Mouse (Mus musculus) limb, embryonic 14.5 days (tissue): ENCODE results near the gene Tollip. TPM values are rescaled to one million over a fixed set of nuclear protein-coding genes. Genes with fewer than 3 reads are reported as not detected.

ENCODE experiments used
- ATAC-seq: fragments of 200-750 bp; cut with Nextera tagmentation; 2 replicates; pipeline ENCODE4 v1.8.0; 2017; ENCODE audit warnings: low read depth, moderate number of reproducible peaks, moderate TSS enrichment; ENCODE audit not compliant: low FRiP score
- DNase-seq: peaks from one replicate; pipeline ENCODE4 v3.0.0-alpha.2; 2015; ENCODE audit warnings: low spot score
- H3K27ac ChIP-seq: fragments of 300-500 bp; sonication (generic); replicated peaks from 2 replicates; pipeline ENCODE4 v1.5.1; 2014; ENCODE audit warnings: low read depth, mild to moderate bottlenecking, low read length, moderate library complexity, mixed read lengths
- H3K27me3 ChIP-seq: fragments of 300-500 bp; sonication (generic); 2 replicates; pipeline ENCODE4 v1.6.1; 2014; ENCODE audit warnings: low read length, mixed read lengths; ENCODE audit not compliant: control insufficient read depth, insufficient read depth
- H3K36me3 ChIP-seq: fragments of 300-500 bp; sonication (generic); 2 replicates; pipeline ENCODE4 v1.6.1; 2014; ENCODE audit warnings: mild to moderate bottlenecking, low read length, moderate library complexity, mixed read lengths; ENCODE audit not compliant: control insufficient read depth, insufficient read depth
- H3K4me1 ChIP-seq: fragments of 300-500 bp; sonication (generic); 2 replicates; pipeline ENCODE4 v1.6.1; 2014; ENCODE audit warnings: antibody characterized with exemption, low read length, mixed read lengths; ENCODE audit not compliant: control insufficient read depth, insufficient read depth
- H3K4me2 ChIP-seq: fragments of 300-500 bp; sonication (generic); replicated peaks from 2 replicates; pipeline ENCODE4 v1.6.1; 2014; ENCODE audit warnings: low read depth, mild to moderate bottlenecking, low read length, moderate library complexity; ENCODE audit not compliant: severe bottlenecking
- H3K4me3 ChIP-seq: fragments of 300-500 bp; sonication (generic); replicated peaks from 2 replicates; pipeline ENCODE4 v1.5.1; 2014; ENCODE audit warnings: low read length
- H3K9ac ChIP-seq: fragments of 300-500 bp; sonication (generic); 2 replicates; pipeline ENCODE4 v1.6.1; 2014; ENCODE audit warnings: mild to moderate bottlenecking, low read depth, low read length, moderate library complexity; ENCODE audit not compliant: severe bottlenecking
- H3K9me3 ChIP-seq: fragments of 300-500 bp; sonication (generic); 2 replicates; pipeline ENCODE4 v1.6.1; 2016; ENCODE audit warnings: low read length; ENCODE audit not compliant: control insufficient read depth
- POLR2A ChIP-seq: fragments of 200-500 bp; IDR thresholded peaks from 2 replicates; pipeline ENCODE4 v1.8.0; 2012; ENCODE audit warnings: inconsistent platforms, mild to moderate bottlenecking, moderate library complexity, borderline replicate concordance; ENCODE audit not compliant: insufficient read depth, insufficient read length; ENCODE audit errors: extremely low read depth
- WGBS: fragments of 180-500 bp; shearing (Covaris S2); extraction: QIAGEN DNeasy Blood & Tissue Kit; methylation state at CpG from one replicate; pipeline ENCODE4 v1.1.7; 2014; 5-methylcytosine and 5-hydroxymethylcytosine counted together
- polyA plus RNA-seq, 2 experiments: library from polyadenylated mRNA; depleted of rRNA in 1 of 2; stranded (reverse) in 1 of 2; unstranded in 1 of 2; fragments of >200 nt; fragmentation: Nextera tagmentation in 1 of 2; extraction: Ambion mirVana in 1 of 2; gene quantifications; 2 replicates each; pipeline versions ENCODE4 v1.2.1 to v1.2.3; 2012 to 2014

The Tollip gene
- polyA plus RNA-seq, 2 experiments: 41.3 to 46.0 TPM

- no peak for TF ChIP-seq POLR2A
- no peak overlapping the region for H3K4me3 ChIP-seq
- no peaks in the 10 kb centered on the region for H3K27me3 ChIP-seq
- DNase-seq (no peak), ATAC-seq (no peak)
- H3K36me3 ChIP-seq: peaks cover 62% of the 10 kb centered on the region
- H3K27ac ChIP-seq: no peak overlapping the region
- 94% methylated on average over 2 of the region's 2 CpGs for WGBS
- no peak overlapping the region for H3K4me2 ChIP-seq
- H3K9me3 ChIP-seq: no peaks in the 10 kb centered on the region
- no peak overlapping the region for H3K9ac ChIP-seq
- H3K4me1 ChIP-seq: no peaks in the 10 kb centered on the region
Observed at GRCm38 (mm10) chr7:141878813-141879212, 39.5 kb downstream of the Tollip start.

GRCm38 (mm10) chr7:141874891-141875290 lies 43.4 kb downstream of the Tollip start:
- WGBS: 84% methylated on average over 5 of the region's 5 CpGs
- Histone ChIP-seq H3K9ac (no peak overlapping the region), H3K27me3 (no peaks in the 10 kb centered on the region), H3K4me1 (no peaks in the 10 kb centered on the region), H3K9me3 (no peaks in the 10 kb centered on the region), H3K27ac (no peak overlapping the region), H3K4me2 (no peak overlapping the region), H3K4me3 (no peak overlapping the region), H3K36me3 (peaks cover 39% of the 10 kb centered on the region)
- DNase-seq: no peak
- TF ChIP-seq POLR2A: no peak
- ATAC-seq: no peak

GRCm38 (mm10) chr7:141870553-141870952 lies 47.8 kb downstream of the Tollip start:
- DNase-seq (no peak), ATAC-seq (no peak)
- no peak for TF ChIP-seq POLR2A
- Histone ChIP-seq H3K4me2 (no peak overlapping the region), H3K27me3 (no peaks in the 10 kb centered on the region), H3K27ac (no peak overlapping the region), H3K4me1 (no peaks in the 10 kb centered on the region), H3K4me3 (no peak overlapping the region), H3K36me3 (peaks cover 24% of the 10 kb centered on the region), H3K9ac (no peak overlapping the region), H3K9me3 (no peaks in the 10 kb centered on the region)
- WGBS: 63% methylated on average over 5 of the region's 5 CpGs

- ATAC-seq: no peak
- no peaks in the 10 kb centered on the region for H3K4me1 ChIP-seq
- TF ChIP-seq POLR2A: no peak
- H3K4me3 ChIP-seq: no peak overlapping the region
- 68% methylated on average over 5 of the region's 5 CpGs for WGBS
- peaks cover 16% of the 10 kb centered on the region for H3K36me3 ChIP-seq
- DNase-seq: no peak
- no peak overlapping the region for H3K4me2 ChIP-seq
- H3K27ac ChIP-seq: no peak overlapping the region
- H3K9me3 ChIP-seq: no peaks in the 10 kb centered on the region
- H3K9ac ChIP-seq: no peak overlapping the region
- no peaks in the 10 kb centered on the region for H3K27me3 ChIP-seq
Observed at GRCm38 (mm10) chr7:141869644-141870043, 48.7 kb downstream of the Tollip start.

GRCm38 (mm10) chr7:141861046-141861445 lies 57.3 kb downstream of the Tollip start:
- no peaks in the 10 kb centered on the region for H3K9me3 ChIP-seq
- no peak overlapping the region for H3K4me3 ChIP-seq
- 77% methylated on average over 4 of the region's 4 CpGs for WGBS
- no peaks in the 10 kb centered on the region for H3K4me1 ChIP-seq
- no peak overlapping the region for H3K27ac ChIP-seq
- ATAC-seq: no peak
- H3K4me2 ChIP-seq: no peak overlapping the region
- no peak for DNase-seq
- H3K27me3 ChIP-seq: no peaks in the 10 kb centered on the region
- H3K9ac ChIP-seq: no peak overlapping the region
- no peak for TF ChIP-seq POLR2A
- H3K36me3 ChIP-seq: no peaks in the 10 kb centered on the region

GRCm38 (mm10) chr7:141840354-141840753 lies 78.0 kb downstream of the Tollip start:
- H3K4me2 ChIP-seq: no peak overlapping the region
- H3K9ac ChIP-seq: no peak overlapping the region
- 88% methylated on average over 10 of the region's 10 CpGs for WGBS
- DNase-seq (no peak), ATAC-seq (no peak)
- H3K27me3 ChIP-seq: no peaks in the 10 kb centered on the region
- no peaks in the 10 kb centered on the region for H3K9me3 ChIP-seq
- no peaks in the 10 kb centered on the region for H3K36me3 ChIP-seq
- H3K27ac ChIP-seq: no peak overlapping the region
- H3K4me3 ChIP-seq: no peak overlapping the region
- TF ChIP-seq POLR2A: no peak
- no peaks in the 10 kb centered on the region for H3K4me1 ChIP-seq
